Mouse (Mus musculus): ENCODE measurements at regions not wholly inside any gene's neighbourhood (a gene's known extent, or its start where the extent isn't known, plus 50 kb on each side); places are given as distances from the start of the nearest gene placed in this dataset.

DNA sequence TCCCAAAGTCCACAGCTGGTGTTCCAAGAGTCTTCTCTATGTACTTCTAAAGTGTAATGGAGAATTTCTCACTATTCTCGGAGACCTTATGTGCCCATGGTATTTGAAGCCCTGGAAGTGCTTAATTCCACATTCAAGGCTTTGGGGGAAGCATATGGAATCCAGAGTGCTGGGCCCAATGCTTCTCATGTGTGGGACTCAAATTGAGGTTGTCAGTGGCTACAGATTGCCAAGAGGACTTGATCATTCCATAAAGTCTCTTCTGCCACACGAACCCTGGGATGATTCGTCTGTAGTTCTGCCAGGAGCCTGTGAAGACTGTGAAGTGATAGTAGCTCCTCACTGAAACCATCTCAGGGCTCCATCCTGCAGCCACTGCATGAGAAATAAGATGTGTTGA lies 275.3 kb downstream of the Bckdhb start:
- Histone ChIP-seq H3K36me3 (ENCODE audit: control insufficient read depth, insufficient read depth, low read length) (no peaks in the 10 kb centered on the region), H3K27me3 (ENCODE audit: control insufficient read depth, insufficient read depth, low read length) (no peaks in the 10 kb centered on the region), H3K27ac (ENCODE audit: insufficient read depth, low read depth, low read length) (no peak overlapping the region), H3K4me3 (ENCODE audit: low read depth, low read length) (no peak overlapping the region), H3K4me1 (ENCODE audit: control insufficient read depth, insufficient read depth, insufficient read length, low read length) (no peaks in the 10 kb centered on the region)
- TF ChIP-seq CTCF (IDR thresholded peaks at IDR 0.05; ENCODE audit: extremely low read depth, insufficient read length, insufficient replicate concordance, low read depth, low read length): no peak
- no peak for TF ChIP-seq POLR2A (IDR thresholded peaks at IDR 0.05; ENCODE audit: low read depth, low read length)
- WGBS: 88% methylated on average over 3 of the region's 3 CpGs

- TF ChIP-seq POLR2A (IDR thresholded peaks at IDR 0.05; ENCODE audit: low read depth, low read length): no peak
- TF ChIP-seq CTCF (IDR thresholded peaks at IDR 0.05; ENCODE audit: extremely low read depth, insufficient read length, insufficient replicate concordance, low read depth, low read length): no peak
- WGBS: 67% methylated on average over 3 of the region's 3 CpGs
- Histone ChIP-seq H3K36me3 (ENCODE audit: control insufficient read depth, insufficient read depth, low read length) (no peaks in the 10 kb centered on the region), H3K4me1 (ENCODE audit: control insufficient read depth, insufficient read depth, insufficient read length, low read length) (no peaks in the 10 kb centered on the region), H3K27ac (ENCODE audit: insufficient read depth, low read depth, low read length) (no peak overlapping the region), H3K27me3 (ENCODE audit: control insufficient read depth, insufficient read depth, low read length) (no peaks in the 10 kb centered on the region), H3K4me3 (ENCODE audit: low read depth, low read length) (no peak overlapping the region)
Measured at GRCm38 (mm10) chr9:84204056-84204455, 279.1 kb downstream of the Bckdhb start.

- TF ChIP-seq CTCF (IDR thresholded peaks at IDR 0.05; ENCODE audit: extremely low read depth, insufficient read length, insufficient replicate concordance, low read depth, low read length): no peak
- no peak for TF ChIP-seq POLR2A (IDR thresholded peaks at IDR 0.05; ENCODE audit: low read depth, low read length)
Measured at GRCm38 (mm10) chr9:84240491-84240975, 315.6 kb downstream of the Bckdhb start.

GRCm38 (mm10) chr9:84249765-84250164 lies 324.8 kb downstream of the Bckdhb start:
- Histone ChIP-seq H3K27ac (ENCODE audit: insufficient read depth, low read depth, low read length) (no peak overlapping the region), H3K27me3 (ENCODE audit: control insufficient read depth, insufficient read depth, low read length) (no peaks in the 10 kb centered on the region), H3K36me3 (ENCODE audit: control insufficient read depth, insufficient read depth, low read length) (no peaks in the 10 kb centered on the region), H3K4me3 (ENCODE audit: low read depth, low read length) (no peak overlapping the region), H3K4me1 (ENCODE audit: control insufficient read depth, insufficient read depth, insufficient read length, low read length) (no peaks in the 10 kb centered on the region)
- no peak for TF ChIP-seq POLR2A (IDR thresholded peaks at IDR 0.05; ENCODE audit: low read depth, low read length)
- TF ChIP-seq CTCF (IDR thresholded peaks at IDR 0.05; ENCODE audit: extremely low read depth, insufficient read length, insufficient replicate concordance, low read depth, low read length): no peak
- 64% methylated on average over 1 of the region's 1 CpGs for WGBS

More at GRCm38 (mm10) chr9:84240491-84240975, 315.6 kb downstream of the Bckdhb start:
- no peak overlapping the region for H3K4me3 ChIP-seq (ENCODE audit: low read depth, low read length)
- WGBS: 76% methylated on average over 4 of the region's 4 CpGs
- H3K27me3 ChIP-seq (ENCODE audit: control insufficient read depth, insufficient read depth, low read length): no peaks in the 10 kb centered on the region
- H3K4me1 ChIP-seq (ENCODE audit: control insufficient read depth, insufficient read depth, insufficient read length, low read length): no peaks in the 10 kb centered on the region
- no peak overlapping the region for H3K27ac ChIP-seq (ENCODE audit: insufficient read depth, low read depth, low read length)
- H3K36me3 ChIP-seq (ENCODE audit: control insufficient read depth, insufficient read depth, low read length): no peaks in the 10 kb centered on the region

GRCm38 (mm10) chr9:84253022-84253991 lies 328.4 kb downstream of the Bckdhb start:
- WGBS: 16% methylated on average over 7 of the region's 7 CpGs
- Histone ChIP-seq H3K4me3 (ENCODE audit: low read depth, low read length) (no peak overlapping the region), H3K36me3 (ENCODE audit: control insufficient read depth, insufficient read depth, low read length) (no peaks in the 10 kb centered on the region)

GRCm38 (mm10) chr9:84258488-84258887 lies 333.5 kb downstream of the Bckdhb start:
- Histone ChIP-seq H3K4me3 (ENCODE audit: low read depth, low read length) (no peak overlapping the region), H3K27ac (ENCODE audit: insufficient read depth, low read depth, low read length) (no peak overlapping the region), H3K36me3 (ENCODE audit: control insufficient read depth, insufficient read depth, low read length) (no peaks in the 10 kb centered on the region), H3K27me3 (ENCODE audit: control insufficient read depth, insufficient read depth, low read length) (no peaks in the 10 kb centered on the region), H3K4me1 (ENCODE audit: control insufficient read depth, insufficient read depth, insufficient read length, low read length) (no peaks in the 10 kb centered on the region)
- 50% methylated on average over 1 of the region's 1 CpGs for WGBS
- TF ChIP-seq CTCF (IDR thresholded peaks at IDR 0.05; ENCODE audit: extremely low read depth, insufficient read length, insufficient replicate concordance, low read depth, low read length) (no peak), POLR2A (IDR thresholded peaks at IDR 0.05; ENCODE audit: low read depth, low read length) (no peak)

More at GRCm38 (mm10) chr9:84253022-84253991, 328.4 kb downstream of the Bckdhb start:
- H3K27me3 ChIP-seq (ENCODE audit: control insufficient read depth, insufficient read depth, low read length): no peaks in the 10 kb centered on the region
- H3K4me1 ChIP-seq (ENCODE audit: control insufficient read depth, insufficient read depth, insufficient read length, low read length): no peaks in the 10 kb centered on the region
- no peak overlapping the region for H3K27ac ChIP-seq (ENCODE audit: insufficient read depth, low read depth, low read length)
- TF ChIP-seq POLR2A (IDR thresholded peaks at IDR 0.05; ENCODE audit: low read depth, low read length) (no peak), CTCF (IDR thresholded peaks at IDR 0.05; ENCODE audit: extremely low read depth, insufficient read length, insufficient replicate concordance, low read depth, low read length) (peak; percentile 52; the same call in 1 of the 2 replicates)

- Histone ChIP-seq H3K4me1 (ENCODE audit: control insufficient read depth, insufficient read depth, insufficient read length, low read length) (no peaks in the 10 kb centered on the region), H3K36me3 (ENCODE audit: control insufficient read depth, insufficient read depth, low read length) (no peaks in the 10 kb centered on the region)
- TF ChIP-seq CTCF (IDR thresholded peaks at IDR 0.05; ENCODE audit: extremely low read depth, insufficient read length, insufficient replicate concordance, low read depth, low read length) (no peak), POLR2A (IDR thresholded peaks at IDR 0.05; ENCODE audit: low read depth, low read length) (no peak)
Measured at GRCm38 (mm10) chr9:84259751-84260150, 334.8 kb downstream of the Bckdhb start.

More at GRCm38 (mm10) chr9:84259751-84260150, 334.8 kb downstream of the Bckdhb start:
- Histone ChIP-seq H3K27me3 (ENCODE audit: control insufficient read depth, insufficient read depth, low read length) (no peaks in the 10 kb centered on the region), H3K27ac (ENCODE audit: insufficient read depth, low read depth, low read length) (no peak overlapping the region), H3K4me3 (ENCODE audit: low read depth, low read length) (no peak overlapping the region)

Data from small intestine, adult 2 months (tissue).